Mouse (Mus musculus) brain, embryonic 18.5 days (tissue): Measurements from ENCODE around the gene Zgrf1.
A peak's percentile ranks its signal among the peaks of the same experiment; 100 is the strongest.

ENCODE experiments used
- DNase-seq: peaks from one replicate; pipeline ENCODE4 v3.0.0-alpha.2; 2012; ENCODE audit warnings: low read depth, low spot score

The Zgrf1 gene

GRCm38 (mm10) chr3:127558201-127558600 lies 4.9 kb downstream of the Zgrf1 start:
- no peak for DNase-seq

- DNase-seq: no peak
These were observed 9.7 kb downstream of the Zgrf1 start for GRCm38 (mm10) chr3:127562974-127563373.

GRCm38 (mm10) chr3:127565129-127565528 lies 11.8 kb downstream of the Zgrf1 start:
- DNase-seq: no peak

GRCm38 (mm10) chr3:127572557-127572956 lies 19.3 kb downstream of the Zgrf1 start:
- DNase-seq: peak; percentile 30

- no peak for DNase-seq
These were observed 43.8 kb downstream of the Zgrf1 start for GRCm38 (mm10) chr3:127597136-127597535.

GRCm38 (mm10) chr3:127608109-127608508 lies 54.8 kb downstream of the Zgrf1 start:
- no peak for DNase-seq

GRCm38 (mm10) chr3:127625296-127625695 lies 72.0 kb downstream of the Zgrf1 start:
- no peak for DNase-seq

GRCm38 (mm10) chr3:127625701-127626399 lies 72.6 kb downstream of the Zgrf1 start:
- DNase-seq: no peak

- no peak for DNase-seq
These were observed 73.2 kb downstream of the Zgrf1 start for GRCm38 (mm10) chr3:127626524-127626923.

GRCm38 (mm10) chr3:127627151-127627955 lies 74.1 kb downstream of the Zgrf1 start:
- no peak for DNase-seq

GRCm38 (mm10) chr3:127627956-127628310 lies 74.6 kb downstream of the Zgrf1 start:
- DNase-seq: no peak

- no peak for DNase-seq
These were observed 75.3 kb downstream of the Zgrf1 start for GRCm38 (mm10) chr3:127628311-127629184.

GRCm38 (mm10) chr3:127630190-127630589 lies 76.9 kb downstream of the Zgrf1 start:
- no peak for DNase-seq

- DNase-seq: no peak
These were observed 77.6 kb downstream of the Zgrf1 start for GRCm38 (mm10) chr3:127630735-127631372.

GRCm38 (mm10) chr3:127631582-127631981 lies 78.3 kb downstream of the Zgrf1 start:
- DNase-seq: no peak

- no peak for DNase-seq
These were observed 79.2 kb downstream of the Zgrf1 start for GRCm38 (mm10) chr3:127632531-127632930.

- DNase-seq: no peak
These were observed 80.1 kb downstream of the Zgrf1 start, which contains the start of gene Neurog2 for GRCm38 (mm10) chr3:127633080-127634032. Neurog2 (plus strand) TSS chr3:127633135.

GRCm38 (mm10) chr3:127634101-127634983 lies 81.1 kb downstream of the Zgrf1 start:
- DNase-seq: no peak

GRCm38 (mm10) chr3:127634984-127635349 lies 81.7 kb downstream of the Zgrf1 start:
- DNase-seq: no peak
